Mouse (Mus musculus) testis, adult 2 months (tissue): Measurements from ENCODE around the gene Aasdh.

ENCODE experiments used
- CTCF ChIP-seq: fragments of 200-500 bp; IDR thresholded peaks from 2 replicates; pipeline ENCODE4 v1.5.1; 2012; ENCODE audit warnings: low read depth, mild to moderate bottlenecking, inconsistent platforms, low read length, moderate library complexity; ENCODE audit not compliant: control insufficient read depth, insufficient read depth, insufficient replicate concordance
- POLR2A ChIP-seq: fragments of 200-500 bp; IDR thresholded peaks from 2 replicates; pipeline ENCODE4 v1.6.1; 2012; ENCODE audit warnings: low read depth, mild to moderate bottlenecking, inconsistent platforms, low read length, moderate library complexity; ENCODE audit not compliant: control insufficient read depth

- TF ChIP-seq CTCF (no peak), POLR2A (no peak)
These were observed 19.0 kb upstream of the Aasdh start for GRCm38 (mm10) chr5:76924296-76924695.
